ENCODE assay signal across 8 mouse cellular contexts in genomic region chrX:74282395-74283091, GRCm38 (mm10). TPM values are rescaled to one million over a fixed set of nuclear protein-coding genes. Genes with fewer than 3 reads are reported as not detected.
DNase-seq lines count a peak whose midpoint lies in the region; ATAC-seq and TF ChIP-seq lines count a peak whose summit lies in the region.

No protein-coding gene starts in this region.

- no peaks in the 10 kb centered on the region for H3K9me3 ChIP-seq in ES-E14 (ENCODE audit: control insufficient read depth, insufficient read depth, low read depth, low read length)
- no peaks in the 10 kb centered on the region for H3K9me3 ChIP-seq in forebrain, embryonic 16.5 days (ENCODE audit: control insufficient read depth, low read length)
- H3K9me3 ChIP-seq in lung, embryonic 14.5 days (ENCODE audit: low read depth, low read length) = no peaks in the 10 kb centered on the region

- TF ChIP-seq CTCF in lung, embryonic 14.5 days (IDR thresholded peaks at IDR 0.05; ENCODE audit: low read depth) = no peak
- TF ChIP-seq CTCF in olfactory bulb, adult 2 months (IDR thresholded peaks at IDR 0.05; ENCODE audit: insufficient read depth, low read depth, low read length) = no peak

- peak overlapping the region; percentile 80 for H3K9ac ChIP-seq in ES-E14 (ENCODE audit: insufficient read depth, low read depth, low read length, poor library complexity, severe bottlenecking)
- H3K9ac ChIP-seq in forebrain, embryonic 16.5 days (replicated peaks; ENCODE audit: low read depth, low read length) = peak overlapping the region; percentile 78
- H3K9ac ChIP-seq in lung, embryonic 14.5 days = peak overlapping the region; percentile 65

- no peak overlapping the region for H3K27ac ChIP-seq in ES-E14 (ENCODE audit: insufficient read depth, low read depth, low read length, poor library complexity, severe bottlenecking)
- H3K27ac ChIP-seq in forebrain, embryonic 16.5 days (ENCODE audit: low read length) = peak overlapping the region; percentile 65
- H3K27ac ChIP-seq in lung, embryonic 14.5 days (ENCODE audit: low read depth) = peak overlapping the region; percentile 89
- H3K27ac ChIP-seq in olfactory bulb, adult 2 months (ENCODE audit: insufficient read depth, low read depth, low read length) = peak overlapping the region; percentile 75

- no peak for DNase-seq in ES-E14 (ENCODE audit: low read depth, low spot score)
- peak; percentile 84 to 87 for DNase-seq in cerebellum, adult 18-20 months
- peak; percentile 79 to 82 for DNase-seq in heart, postnatal 36 days
- DNase-seq in layer of hippocampus, adult 8-10 months (ENCODE audit: low spot score in 2 of 2) = peak; percentile 81 to 82
- peak; percentile 92 for DNase-seq in lung, embryonic 14.5 days
- DNase-seq in thymus, adult 18-20 months = peak; percentile 73 to 83

- H3K4me3 ChIP-seq in ES-E14 (ENCODE audit: insufficient read depth in 1 of 2, low read depth in 1 of 2, low read length in 2 of 2, poor library complexity in 1 of 2, severe bottlenecking in 1 of 2) = peak overlapping the region; percentile 83 to 93
- peak overlapping the region; percentile 61 for H3K4me3 ChIP-seq in forebrain, embryonic 16.5 days (replicated peaks; ENCODE audit: low read length)
- H3K4me3 ChIP-seq in lung, embryonic 14.5 days (ENCODE audit: low read depth, low read length) = peak overlapping the region; percentile 55
- H3K4me3 ChIP-seq in olfactory bulb, adult 2 months (ENCODE audit: insufficient read depth, low read depth, low read length) = peak overlapping the region; percentile 79

- 25% methylated on average over 39 of the region's 39 CpGs for WGBS in forebrain, embryonic 16.5 days
- WGBS in lung, embryonic 14.5 days = 7% methylated on average over 39 of the region's 39 CpGs
- 15% methylated on average over 39 of the region's 39 CpGs for WGBS in olfactory bulb, adult 2 months

- peak overlapping the region; percentile 74 for H3K4me2 ChIP-seq in forebrain, embryonic 16.5 days (ENCODE audit: low read length)
- peak overlapping the region; percentile 77 for H3K4me2 ChIP-seq in lung, embryonic 14.5 days

- no peaks in the 10 kb centered on the region for H3K4me1 ChIP-seq in ES-E14 (ENCODE audit: control insufficient read depth in 2 of 2, insufficient read depth in 2 of 2, low read length in 2 of 2, poor library complexity in 1 of 2)
- H3K4me1 ChIP-seq in forebrain, embryonic 16.5 days (replicated peaks; ENCODE audit: control insufficient read depth, insufficient read depth, low read length) = peaks cover 18% of the 10 kb centered on the region
- H3K4me1 ChIP-seq in lung, embryonic 14.5 days (ENCODE audit: insufficient read depth) = no peaks in the 10 kb centered on the region
- peaks cover 15% of the 10 kb centered on the region for H3K4me1 ChIP-seq in olfactory bulb, adult 2 months (ENCODE audit: control insufficient read depth, insufficient read depth, low read length)

- in situ Hi-C loops in ES-E14 (cut with MboI; ENCODE audit: low sequenced_read_pairs in 2 of 2, unreplicated experiment in 2 of 2) = no loop called here

- no peak; the same call in 1 of the 2 replicates for TF ChIP-seq POLR2A in olfactory bulb, adult 2 months (IDR thresholded peaks at IDR 0.05; ENCODE audit: insufficient read depth, low read depth, low read length)

- no peaks in the 10 kb centered on the region for H3K36me3 ChIP-seq in ES-E14 (ENCODE audit: control insufficient read depth, insufficient read depth, low read length, poor library complexity, severe bottlenecking)
- H3K36me3 ChIP-seq in forebrain, embryonic 16.5 days (ENCODE audit: control insufficient read depth, insufficient read depth) = no peaks in the 10 kb centered on the region
- H3K36me3 ChIP-seq in lung, embryonic 14.5 days (ENCODE audit: insufficient read depth) = peaks cover 4% of the 10 kb centered on the region; the same call in 1 of the 2 replicates

- intact Hi-C loops in heart, postnatal 36 days (cut with DNase I) = no loop called here

- ATAC-seq in forebrain, embryonic 16.5 days = peak; percentile 87
- peak; percentile 71 for ATAC-seq in lung, embryonic 14.5 days (ENCODE audit: insufficient read depth)

- no peaks in the 10 kb centered on the region for H3K27me3 ChIP-seq in forebrain, embryonic 16.5 days (replicated peaks; ENCODE audit: control insufficient read depth, insufficient read depth, low read length)
- H3K27me3 ChIP-seq in lung, embryonic 14.5 days (ENCODE audit: insufficient read depth, low read length) = no peaks in the 10 kb centered on the region

TF ChIP-seq in ES-E14, 5 proteins besides CTCF, POLR2A, EP300 and RAD21:
- TF ChIP-seq ZC3H11A (IDR thresholded peaks at IDR 0.05; ENCODE audit: borderline replicate concordance, low read depth, low read length) (no peak), ZNF384 (IDR thresholded peaks at IDR 0.05; ENCODE audit: low read depth, low read length) (no peak), MAFK (IDR thresholded peaks at IDR 0.05; ENCODE audit: insufficient read depth, low read depth, low read length) (no peak)

RNA-seq across cellular contexts. Expression of gene Dnase1l1, which starts 0.4 kb away (rescaled TPM):
- 3.9 and 5.3 TPM in 2 replicates for total RNA-seq in ES-E14 (2012; rRNA removed)
- polyA plus RNA-seq in forebrain, embryonic 16.5 days (2015; fragmentation: Nextera tagmentation; extraction: Ambion mirVana) = 2.8 and 3.1 TPM in 2 replicates
- total RNA-seq in heart, postnatal 36 days (2021) = 10 to 100 TPM; 16.1 to 20.6 TPM
- total RNA-seq in layer of hippocampus, adult 8-10 months (2022) = 1 to 10 TPM; 2.9 to 7.3 (median 5.2) TPM
- polyA plus RNA-seq in lung, embryonic 14.5 days (2014; fragmentation: Nextera tagmentation; extraction: Ambion mirVana) = 10.3 and 11.0 TPM in 2 replicates
- not detected in 2 replicates for polyA plus RNA-seq in olfactory bulb, adult 2 months (2012; ENCODE audit: insufficient read depth, insufficient read length, low replicate concordance, missing spikeins)

RNA-seq across cellular contexts. Expression of gene Taz, which starts 0.8 kb away (rescaled TPM):
- total RNA-seq in ES-E14 (2012; rRNA removed) = 32.8 and 49.3 TPM in 2 replicates
- polyA plus RNA-seq in forebrain, embryonic 16.5 days (2015; fragmentation: Nextera tagmentation; extraction: Ambion mirVana) = 96.3 and 104 TPM in 2 replicates
- 10 to 100 TPM; 48.4 to 51.9 TPM for total RNA-seq in heart, postnatal 36 days (2021)
- 10 to 100 TPM; 64.2 to 86.3 (median 75.9) TPM for total RNA-seq in layer of hippocampus, adult 8-10 months (2022)
- polyA plus RNA-seq in lung, embryonic 14.5 days (2014; fragmentation: Nextera tagmentation; extraction: Ambion mirVana) = 54.1 and 54.3 TPM in 2 replicates
- polyA plus RNA-seq in olfactory bulb, adult 2 months (2012; ENCODE audit: insufficient read depth, insufficient read length, low replicate concordance, missing spikeins) = not detected in 2 replicates

RNA-seq across cellular contexts. Expression of gene Rpl10, which starts 11.9 kb away (rescaled TPM):
- 2,135 and 2,379 TPM in 2 replicates for total RNA-seq in ES-E14 (2012; rRNA removed)
- 482 and 489 TPM in 2 replicates for polyA plus RNA-seq in forebrain, embryonic 16.5 days (2015; fragmentation: Nextera tagmentation; extraction: Ambion mirVana)
- total RNA-seq in heart, postnatal 36 days (2021) = 100 to 1,000 TPM; 178 to 213 TPM
- total RNA-seq in layer of hippocampus, adult 8-10 months (2022) = 100 to 1,000 TPM; 106 to 243 (median 166) TPM
- polyA plus RNA-seq in lung, embryonic 14.5 days (2014; fragmentation: Nextera tagmentation; extraction: Ambion mirVana) = 989 and 995 TPM in 2 replicates
- not detected in 2 replicates for polyA plus RNA-seq in olfactory bulb, adult 2 months (2012; ENCODE audit: insufficient read depth, insufficient read length, low replicate concordance, missing spikeins)

RNA-seq across cellular contexts. Expression of gene Atp6ap1, which starts 14.4 kb away (rescaled TPM):
- total RNA-seq in ES-E14 (2012; rRNA removed) = 102 and 129 TPM in 2 replicates
- polyA plus RNA-seq in forebrain, embryonic 16.5 days (2015; fragmentation: Nextera tagmentation; extraction: Ambion mirVana) = 202 and 229 TPM in 2 replicates
- 100 to 1,000 TPM; 130 to 135 TPM for total RNA-seq in heart, postnatal 36 days (2021)
- 100 to 1,000 TPM; 325 to 354 (median 338) TPM for total RNA-seq in layer of hippocampus, adult 8-10 months (2022)
- polyA plus RNA-seq in lung, embryonic 14.5 days (2014; fragmentation: Nextera tagmentation; extraction: Ambion mirVana) = 109 and 117 TPM in 2 replicates
- 501 and 1,287 TPM in 2 replicates for polyA plus RNA-seq in olfactory bulb, adult 2 months (2012; ENCODE audit: insufficient read depth, insufficient read length, low replicate concordance, missing spikeins)

RNA-seq across cellular contexts. Expression of gene Gdi1, which starts 22.3 kb away (rescaled TPM):
- 53.1 and 75.7 TPM in 2 replicates for total RNA-seq in ES-E14 (2012; rRNA removed)
- polyA plus RNA-seq in forebrain, embryonic 16.5 days (2015; fragmentation: Nextera tagmentation; extraction: Ambion mirVana) = 950 and 1,103 TPM in 2 replicates
- total RNA-seq in heart, postnatal 36 days (2021) = 10 to 100 TPM; 76.7 to 82.5 TPM
- 100 to 1,000 TPM; 637 to 728 (median 671) TPM for total RNA-seq in layer of hippocampus, adult 8-10 months (2022)
- 142 and 156 TPM in 2 replicates for polyA plus RNA-seq in lung, embryonic 14.5 days (2014; fragmentation: Nextera tagmentation; extraction: Ambion mirVana)
- polyA plus RNA-seq in olfactory bulb, adult 2 months (2012; ENCODE audit: insufficient read depth, insufficient read length, low replicate concordance, missing spikeins) = 513 and 810 TPM in 2 replicates
